Mouse (Mus musculus) ES-E14 (cell line): ENCODE measurements at regions not wholly inside any gene's neighbourhood (a gene's known extent, or its start where the extent isn't known, plus 50 kb on each side); places are given as distances from the start of the nearest gene placed in this dataset.

Experiments
- DNase-seq: peaks from one replicate; pipeline ENCODE4 v3.0.0-alpha.2; 2013; ENCODE audit warnings: low read depth, low spot score
- H3K27ac ChIP-seq: 2 replicates; pipeline ENCODE4 v1.5.1; 2012; ENCODE audit warnings: low read depth, mild to moderate bottlenecking, low read length, moderate library complexity, mixed read lengths; ENCODE audit not compliant: poor library complexity, insufficient read depth, severe bottlenecking
- H3K36me3 ChIP-seq: 2 replicates; pipeline ENCODE4 v1.6.1; 2012; ENCODE audit warnings: mild to moderate bottlenecking, low read length, moderate library complexity, mixed read lengths; ENCODE audit not compliant: control insufficient read depth, poor library complexity, insufficient read depth, severe bottlenecking
- H3K4me1 ChIP-seq, 2 experiments: fragments of 150-350 bp in 1 of 2; sonication (generic) in 1 of 2; 2 replicates each; pipeline ENCODE4 v1.6.1; 2012; ENCODE audit warnings: low read length in 2 of 2, mild to moderate bottlenecking in 1 of 2, mixed read lengths in 1 of 2; ENCODE audit not compliant: control insufficient read depth in 2 of 2, insufficient read depth in 2 of 2, poor library complexity in 1 of 2
- H3K4me3 ChIP-seq, 2 experiments: fragments of 150-350 bp in 1 of 2; sonication (generic) in 1 of 2; 2 replicates each; pipeline ENCODE4 v1.5.1; 2012; ENCODE audit warnings: low read length in 2 of 2, low read depth in 1 of 2, mild to moderate bottlenecking in 1 of 2, mixed read lengths in 1 of 2; ENCODE audit not compliant: insufficient read depth in 1 of 2, poor library complexity in 1 of 2, severe bottlenecking in 1 of 2
- H3K9ac ChIP-seq: 2 replicates; pipeline ENCODE4 v1.6.1; 2012; ENCODE audit warnings: low read depth, mild to moderate bottlenecking, low read length, mixed read lengths; ENCODE audit not compliant: poor library complexity, insufficient read depth, severe bottlenecking
- H3K9me3 ChIP-seq: fragments of 150-350 bp; sonication (generic); 2 replicates; pipeline ENCODE4 v1.6.1; 2012; ENCODE audit warnings: low read depth, mild to moderate bottlenecking, low read length; ENCODE audit not compliant: control insufficient read depth, insufficient read depth
- CHD2 ChIP-seq: IDR thresholded peaks from 2 replicates; pipeline ENCODE4 v1.6.1; 2014; ENCODE audit warnings: mild to moderate bottlenecking, low read depth, low read length, inconsistent platforms
- HCFC1 ChIP-seq: IDR thresholded peaks from 2 replicates; pipeline ENCODE4 v1.6.1; 2012; ENCODE audit warnings: low read length, inconsistent platforms, borderline replicate concordance; ENCODE audit not compliant: insufficient read depth
- MAFK ChIP-seq: IDR thresholded peaks from 2 replicates; pipeline ENCODE4 v1.6.1; 2014; ENCODE audit warnings: mild to moderate bottlenecking, low read depth, low read length, inconsistent platforms; ENCODE audit not compliant: insufficient read depth
- ZC3H11A ChIP-seq: IDR thresholded peaks from 2 replicates; pipeline ENCODE4 v1.6.1; 2012; ENCODE audit warnings: low read depth, mild to moderate bottlenecking, inconsistent platforms, low read length, borderline replicate concordance
- ZNF384 ChIP-seq: IDR thresholded peaks from 2 replicates; pipeline ENCODE4 v1.6.1; 2012; ENCODE audit warnings: low read depth, low read length, inconsistent platforms
- in situ Hi-C, 2 experiments: fragments of 600-800 bp; cut with MboI; formaldehyde crosslinking; loops; one replicate each; pipeline ENCODE4 v1.15.1; 2025; ENCODE audit warnings: low sequenced_read_pairs in 2 of 2, inconsistent platforms in 1 of 2; ENCODE audit not compliant: unreplicated experiment in 2 of 2

- Histone ChIP-seq H3K4me1 (no peaks in the 10 kb centered on the region), H3K27ac (no peak overlapping the region), H3K9me3 (no peaks in the 10 kb centered on the region), H3K9ac (no peak overlapping the region), H3K36me3 (no peaks in the 10 kb centered on the region), H3K4me3 (no peak overlapping the region)
- in situ Hi-C loops = no loop called here
- DNase-seq = no peak
- TF ChIP-seq ZNF384 (no peak), HCFC1 (no peak), ZC3H11A (no peak), MAFK (no peak)
Observed at GRCm38 (mm10) chr10:9569277-9569676, 105.7 kb downstream of the Samd5 start.

- H3K27ac ChIP-seq = no peak overlapping the region
Observed at GRCm38 (mm10) chr10:9557517-9558065, 117.4 kb downstream of the Samd5 start.

GRCm38 (mm10) chr10:9557092-9557491 is 117.9 kb downstream of the Samd5 start:
- Histone ChIP-seq H3K36me3 (no peaks in the 10 kb centered on the region), H3K27ac (no peak overlapping the region), H3K9me3 (no peaks in the 10 kb centered on the region), H3K4me3 (no peak overlapping the region), H3K4me1 (no peaks in the 10 kb centered on the region), H3K9ac (no peak overlapping the region)
- no peak for DNase-seq
- TF ChIP-seq ZC3H11A (no peak), HCFC1 (no peak)
- in situ Hi-C loops = no loop called here

More at GRCm38 (mm10) chr10:9557517-9558065, 117.4 kb downstream of the Samd5 start:
- no peak for TF ChIP-seq CHD2
- TF ChIP-seq ZC3H11A = no peak
- no peak for TF ChIP-seq ZNF384
- no peak for TF ChIP-seq HCFC1
- no peak for TF ChIP-seq MAFK
- H3K4me1 ChIP-seq = no peaks in the 10 kb centered on the region
- H3K9ac ChIP-seq = no peak overlapping the region
- in situ Hi-C loops = no loop called here
- no peaks in the 10 kb centered on the region for H3K9me3 ChIP-seq
- no peak overlapping the region for H3K4me3 ChIP-seq
- H3K36me3 ChIP-seq = no peaks in the 10 kb centered on the region
- DNase-seq = no peak

GRCm38 (mm10) chr10:9553946-9554345 is 121.1 kb downstream of the Samd5 start:
- no peak for TF ChIP-seq MAFK
- TF ChIP-seq CHD2 = no peak
- no peak for TF ChIP-seq ZC3H11A
- no peak for TF ChIP-seq HCFC1
- no peak for TF ChIP-seq ZNF384
- Histone ChIP-seq H3K27ac (no peak overlapping the region), H3K9me3 (no peaks in the 10 kb centered on the region)

GRCm38 (mm10) chr10:9549913-9550709 is 124.9 kb downstream of the Samd5 start:
- TF ChIP-seq MAFK = no peak
- TF ChIP-seq CHD2 = no peak
- TF ChIP-seq HCFC1 = no peak
- TF ChIP-seq ZC3H11A = no peak
- no peak for TF ChIP-seq ZNF384
- no peak overlapping the region for H3K27ac ChIP-seq
- H3K4me1 ChIP-seq = no peaks in the 10 kb centered on the region
- H3K4me3 ChIP-seq = no peak overlapping the region
- no peaks in the 10 kb centered on the region for H3K36me3 ChIP-seq
- no peak for DNase-seq
- no peaks in the 10 kb centered on the region for H3K9me3 ChIP-seq
- H3K9ac ChIP-seq = no peak overlapping the region
- in situ Hi-C loops = no loop called here

More at GRCm38 (mm10) chr10:9553946-9554345, 121.1 kb downstream of the Samd5 start:
- no peak overlapping the region for H3K9ac ChIP-seq
- H3K4me3 ChIP-seq = no peak overlapping the region
- H3K4me1 ChIP-seq = no peaks in the 10 kb centered on the region
- no peak for DNase-seq
- in situ Hi-C loops = no loop called here
- no peaks in the 10 kb centered on the region for H3K36me3 ChIP-seq
